Mouse (Mus musculus): Measurements from ENCODE around the gene Ttll5. TPM values are rescaled to one million over a fixed set of nuclear protein-coding genes. Genes with fewer than 3 reads are reported as not detected.

Gene Ttll5
- total and polyA plus RNA-seq, 3 experiments: 12.5 to 27.4 (median 26.1) TPM

DNA sequence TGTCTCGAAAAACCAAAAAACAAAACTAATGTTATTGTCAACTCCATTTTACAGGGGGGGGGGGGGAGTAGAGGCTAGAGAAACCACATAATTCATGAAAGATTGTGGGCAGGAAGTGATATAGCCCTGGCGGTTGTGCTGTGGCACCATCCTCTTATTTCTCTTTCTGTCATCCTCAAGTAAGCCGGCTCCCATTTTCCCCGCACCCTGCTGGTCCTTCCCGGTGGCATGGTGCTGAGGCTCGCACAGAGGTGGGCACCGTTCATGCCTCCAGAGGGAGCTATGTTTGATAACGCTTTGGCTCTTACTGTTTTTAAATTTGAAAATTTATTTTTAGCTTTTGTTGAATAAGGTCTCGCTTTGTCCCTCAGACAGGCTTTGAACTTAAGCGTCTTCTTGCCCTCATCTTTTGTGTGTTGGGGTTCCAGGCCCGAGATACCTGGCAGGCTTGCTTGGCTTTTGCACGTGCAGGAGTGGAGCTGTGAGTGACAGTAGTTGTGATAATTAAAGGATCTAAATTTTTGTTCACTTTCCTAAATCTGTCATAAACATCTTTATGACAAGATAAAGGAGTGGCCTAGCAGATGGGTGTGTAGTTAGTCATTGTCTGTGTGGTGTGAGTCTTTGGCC lies 15.0 kb downstream of the Ttll5 start:
- DNase-seq: no peak

DNA sequence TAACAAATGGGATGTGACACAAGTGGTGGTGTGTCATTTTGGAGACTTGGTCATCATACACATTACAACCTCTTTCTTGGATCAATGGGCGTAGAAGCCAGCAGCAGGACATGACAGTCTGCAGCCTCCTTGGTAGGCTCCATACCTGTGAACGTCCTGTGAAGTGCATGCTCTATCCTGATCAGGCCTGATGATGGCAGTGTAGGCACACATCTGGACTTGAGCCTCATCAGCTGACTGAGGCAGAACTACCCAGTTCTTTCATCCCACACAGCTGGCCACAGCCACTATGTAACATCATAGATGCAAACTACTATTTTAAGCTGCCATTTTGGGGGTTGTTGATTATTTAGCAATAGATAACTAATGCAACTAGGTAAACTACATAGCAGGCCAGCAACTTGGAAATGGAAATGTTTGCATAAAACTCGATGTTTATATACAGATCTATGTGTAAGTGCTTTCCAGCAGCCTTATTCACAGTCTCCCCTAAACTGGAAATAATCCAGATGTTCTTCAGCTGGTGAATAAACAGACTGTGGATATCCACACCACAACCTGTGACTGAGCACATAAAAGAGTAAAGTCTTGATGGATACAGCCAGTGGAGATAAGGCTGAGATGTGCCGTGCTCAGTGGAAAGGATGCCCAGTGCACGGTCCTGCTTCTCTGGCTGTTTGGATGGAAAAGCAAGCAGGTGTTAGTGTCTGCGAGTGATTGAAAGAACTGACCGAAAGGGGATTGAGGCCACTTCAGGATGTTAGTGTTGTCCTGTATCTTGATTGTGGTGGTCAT lies 23.9 kb downstream of the Ttll5 start:
- DNase-seq: peak; percentile 39

DNA sequence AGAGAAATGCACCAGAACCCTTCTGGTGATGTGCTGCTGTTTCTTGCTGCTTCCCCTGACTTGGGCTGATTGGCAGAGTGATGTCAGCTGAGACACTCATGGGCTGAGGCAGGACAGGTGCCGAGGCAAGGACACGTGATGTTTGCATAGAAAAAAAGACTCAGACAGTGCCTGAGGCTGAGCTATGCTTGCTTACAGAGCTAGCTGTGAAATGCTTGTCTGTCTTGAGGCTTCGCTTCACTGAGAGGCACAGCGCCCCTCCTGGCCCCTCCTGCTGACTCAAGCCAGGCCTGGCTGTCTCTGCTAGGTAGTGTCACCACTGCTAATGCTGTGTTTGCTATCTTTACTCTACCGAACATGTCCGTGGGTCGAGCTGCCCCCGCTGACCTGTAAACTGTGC lies 26.2 kb downstream of the Ttll5 start:
- no peak for DNase-seq

DNA sequence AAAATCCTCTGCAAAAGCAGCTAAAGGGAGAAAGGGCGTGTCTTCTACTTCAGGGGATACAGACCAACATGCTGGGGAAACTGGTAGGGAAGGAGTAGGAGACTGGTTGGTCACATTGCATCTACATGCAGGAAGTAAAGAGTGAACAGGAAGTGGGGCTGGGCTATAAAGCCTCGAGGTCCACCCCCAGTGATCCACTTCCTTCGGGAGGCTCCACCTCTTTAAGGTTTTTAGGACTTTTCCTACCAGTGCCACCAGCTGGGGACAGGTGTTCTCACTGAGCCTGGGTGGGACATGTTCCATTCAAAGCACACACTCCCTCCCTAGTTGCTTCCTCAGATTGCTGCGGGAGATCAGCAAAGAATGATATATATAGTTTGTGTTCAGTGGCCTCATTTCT lies 29.4 kb downstream of the Ttll5 start:
- DNase-seq: no peak

DNA sequence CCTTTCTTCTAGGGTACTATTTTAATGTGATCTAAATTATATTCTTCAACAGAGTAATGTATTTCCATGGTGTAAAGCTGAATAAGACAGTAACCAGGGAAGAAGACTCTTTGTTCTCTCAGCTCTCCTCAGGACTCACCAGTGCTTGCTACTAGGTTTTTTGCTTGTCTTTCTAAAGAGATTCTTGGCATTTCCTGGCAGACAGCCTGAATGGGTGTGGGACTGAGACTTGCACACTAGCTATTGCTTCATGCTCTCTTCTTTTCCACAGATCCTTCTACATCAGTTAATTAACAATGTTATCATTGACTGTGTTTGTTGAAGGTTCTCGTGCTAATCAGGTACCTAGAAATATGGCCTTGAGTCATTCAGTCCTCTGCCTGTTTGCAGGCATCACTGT lies 29.8 kb downstream of the Ttll5 start:
- no peak for DNase-seq

DNA sequence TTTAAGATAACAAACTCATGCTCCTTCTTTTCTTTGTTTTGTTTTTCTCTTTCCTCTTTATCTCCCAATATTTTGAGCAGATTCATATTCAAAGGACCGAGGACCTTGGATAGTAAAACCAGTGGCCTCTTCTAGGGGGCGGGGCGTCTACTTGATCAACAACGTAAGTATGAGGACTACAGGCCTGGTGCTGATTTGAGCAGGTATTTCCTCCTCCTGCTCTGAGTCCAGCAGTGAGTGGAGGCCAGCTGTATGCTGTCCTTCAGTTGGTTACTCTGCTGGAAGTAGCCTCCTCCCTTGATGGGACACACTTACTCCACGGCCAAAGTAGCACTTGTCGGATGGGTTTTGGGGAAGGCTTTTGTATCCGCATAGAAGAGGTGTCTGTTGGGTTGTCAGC lies 32.8 kb downstream of the Ttll5 start:
- no peak for DNase-seq

DNA sequence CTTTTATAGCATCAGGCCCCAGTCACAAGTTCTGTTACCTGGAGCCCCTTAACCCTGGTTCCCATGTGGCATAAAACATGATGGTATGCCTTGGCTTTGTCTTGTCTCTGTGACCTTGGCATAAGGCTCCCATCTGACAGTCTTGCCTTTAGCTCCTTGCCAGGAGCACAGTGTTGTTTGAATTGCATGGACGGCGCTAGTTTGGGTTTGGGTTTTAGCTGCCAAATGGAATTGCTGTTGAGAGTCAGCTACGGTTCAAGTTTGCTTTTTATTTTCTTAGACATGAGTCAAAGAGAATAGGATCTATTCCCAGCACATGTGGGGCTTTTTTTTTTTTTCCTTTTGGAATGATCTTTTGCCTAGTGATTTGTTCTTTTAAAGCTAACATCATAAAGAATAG lies 34.7 kb downstream of the Ttll5 start:
- DNase-seq: no peak

DNA sequence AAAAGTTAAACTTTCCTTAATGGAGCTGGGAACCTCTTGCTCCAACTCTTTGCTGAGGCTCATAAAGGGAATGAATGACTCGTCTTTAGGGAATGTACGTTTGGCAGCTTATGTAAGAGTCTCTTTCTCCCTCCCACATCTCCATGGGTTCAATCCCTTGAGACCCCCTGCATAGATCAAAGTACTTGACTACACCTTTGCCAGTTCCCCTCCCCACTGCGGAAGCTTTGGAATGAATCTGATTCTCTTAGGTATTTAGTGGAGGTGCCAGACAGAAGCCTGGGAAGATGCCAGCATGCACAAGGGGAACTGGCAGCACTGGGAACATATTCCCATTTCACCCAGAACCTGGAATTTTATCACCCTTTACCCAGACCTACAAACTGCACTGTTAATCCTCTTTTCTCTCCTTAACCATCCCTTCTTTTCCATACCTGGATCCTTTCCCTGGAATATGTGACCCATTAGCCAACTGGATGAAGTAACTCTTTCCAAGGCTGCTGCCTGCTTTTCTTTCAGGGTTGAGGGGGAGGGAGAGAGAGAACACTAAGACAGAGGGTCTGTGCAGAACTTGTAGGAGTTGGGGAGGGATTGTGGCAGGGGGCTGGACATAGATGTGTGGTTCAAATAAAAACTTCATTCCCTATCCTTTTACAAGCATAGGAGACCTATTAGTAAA lies 35.2 kb downstream of the Ttll5 start:
- peak; percentile 17 for DNase-seq

DNA sequence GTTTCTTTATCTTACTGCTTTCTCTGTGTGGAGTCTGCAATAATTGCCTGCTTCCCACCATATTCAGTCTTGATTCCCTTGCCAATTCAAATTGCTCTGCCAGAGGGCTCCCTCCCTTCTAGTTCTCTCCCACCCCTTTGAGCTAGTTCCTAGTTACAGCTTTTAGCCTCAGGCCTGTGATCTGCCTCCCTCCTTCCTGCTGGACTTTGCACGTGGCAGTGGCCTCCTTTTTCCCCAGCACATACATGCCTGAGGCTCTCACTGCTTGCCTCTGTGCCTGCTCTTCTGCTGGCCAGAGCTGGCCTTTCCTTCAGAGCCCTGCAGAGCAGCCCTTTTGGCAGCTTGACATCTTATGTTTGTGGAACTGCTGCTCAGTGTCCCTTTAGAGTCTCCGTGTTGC lies 38.1 kb downstream of the Ttll5 start:
- DNase-seq: no peak

DNA sequence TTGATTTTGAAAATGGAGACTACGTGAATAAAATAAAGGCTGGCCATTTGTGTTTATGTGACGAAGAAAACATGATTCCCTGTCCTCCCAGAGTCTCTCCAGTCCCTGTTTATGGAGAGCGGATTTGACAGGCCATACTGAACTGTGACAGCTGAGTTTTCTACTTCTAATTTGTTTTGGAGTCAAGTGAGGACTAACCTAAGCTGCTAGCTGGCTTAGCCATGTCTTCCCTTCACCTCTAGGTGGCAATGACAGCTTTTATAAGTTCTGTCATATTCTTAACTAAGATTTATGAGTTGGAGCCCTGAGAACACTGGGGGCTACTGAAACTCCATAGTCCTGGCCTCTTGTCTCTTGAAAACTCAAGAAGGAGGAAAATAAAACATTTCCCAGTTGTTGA lies 41.1 kb downstream of the Ttll5 start:
- DNase-seq: no peak

DNA sequence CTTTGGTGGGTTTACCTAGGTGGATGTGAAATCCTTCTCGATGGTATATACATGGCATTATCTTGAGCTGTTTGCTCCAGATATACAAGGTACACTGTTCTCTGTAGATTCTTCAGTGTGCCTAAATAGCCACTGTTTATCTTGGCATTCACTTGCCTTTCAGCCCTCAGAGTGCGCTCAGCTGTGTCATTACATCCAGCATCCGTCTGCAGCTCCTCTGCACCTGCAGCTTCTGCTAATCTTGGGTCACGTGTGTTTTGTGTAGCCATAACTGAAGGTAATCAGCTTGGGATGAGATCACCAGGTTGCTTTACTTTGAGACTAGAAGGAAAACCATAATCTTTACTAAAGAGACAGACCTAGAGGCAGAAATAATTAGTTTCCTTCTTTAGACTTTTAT lies 42.2 kb downstream of the Ttll5 start:
- DNase-seq: no peak

DNA sequence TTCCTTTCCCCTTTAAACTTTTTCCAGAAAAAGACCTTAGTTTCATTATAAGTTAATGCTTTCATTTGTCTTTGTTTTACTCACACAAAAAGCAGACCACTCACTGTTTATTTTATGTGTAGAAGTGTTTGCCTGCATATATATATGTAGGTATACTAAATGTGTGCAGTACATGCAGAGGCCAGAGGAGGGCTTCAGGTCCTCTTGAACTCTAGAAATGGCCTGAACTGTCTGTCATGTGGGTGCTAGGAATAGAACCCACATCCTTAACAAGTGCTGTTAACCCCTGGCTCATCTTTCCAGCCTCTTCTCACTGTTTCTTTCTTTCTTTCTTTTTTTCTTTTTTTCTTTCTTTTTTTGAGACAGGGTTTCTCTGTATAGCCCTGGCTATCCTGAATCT lies 42.7 kb downstream of the Ttll5 start:
- no peak for DNase-seq

DNA sequence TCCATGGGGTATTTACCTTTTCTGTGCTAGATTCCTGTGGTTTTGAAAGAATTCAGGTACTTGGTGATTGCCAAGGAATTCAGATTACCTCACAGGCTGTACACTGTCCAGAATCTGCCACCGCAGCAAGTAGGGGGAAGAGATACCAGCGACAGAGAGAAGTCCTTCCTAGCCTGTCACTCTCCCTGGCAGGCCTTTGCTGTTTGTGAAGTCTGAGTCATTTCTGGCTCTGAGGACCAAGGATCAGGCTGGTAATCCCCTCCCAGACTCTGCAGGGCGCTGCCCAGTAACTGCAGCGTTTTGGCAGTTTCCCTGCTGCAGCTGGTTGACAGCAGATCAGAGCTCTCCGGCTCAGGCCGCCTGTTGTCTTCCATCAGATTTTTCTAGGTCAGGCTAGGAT lies 45.0 kb downstream of the Ttll5 start:
- peak; percentile 71 for DNase-seq

DNA sequence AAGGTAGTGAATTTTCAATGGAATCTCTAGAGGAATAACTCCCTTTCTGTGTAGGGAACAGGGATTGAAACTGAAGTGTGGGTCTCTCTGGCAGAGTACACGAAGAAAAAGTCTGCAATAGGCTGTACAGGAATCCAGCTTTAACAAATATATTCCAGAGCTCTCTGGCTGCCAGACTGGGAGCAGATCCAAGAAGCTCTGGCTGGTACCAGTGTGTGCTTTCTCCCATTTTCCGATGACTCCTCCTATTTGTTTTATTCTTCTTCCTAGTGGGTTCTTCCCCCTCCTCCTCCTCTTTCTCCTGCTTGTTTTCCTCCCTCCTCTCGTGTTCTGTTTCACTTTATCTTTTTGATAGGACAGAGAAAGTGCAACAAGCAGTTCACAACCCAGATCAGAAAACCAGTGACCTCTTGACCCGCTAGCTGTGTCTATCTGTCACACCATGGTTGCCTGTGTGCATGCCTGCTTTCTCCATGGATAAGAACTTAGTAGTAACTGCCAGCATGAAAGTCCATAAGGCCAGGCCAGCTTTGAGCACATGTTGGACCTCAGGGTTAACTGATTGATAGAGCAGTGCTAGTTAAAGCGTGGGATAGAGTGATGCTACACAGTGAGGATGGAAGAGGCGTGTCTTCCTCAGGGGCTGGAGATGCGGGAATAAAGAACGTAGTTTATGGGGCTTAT lies 55.3 kb downstream of the Ttll5 start:
- no peak for DNase-seq

DNA sequence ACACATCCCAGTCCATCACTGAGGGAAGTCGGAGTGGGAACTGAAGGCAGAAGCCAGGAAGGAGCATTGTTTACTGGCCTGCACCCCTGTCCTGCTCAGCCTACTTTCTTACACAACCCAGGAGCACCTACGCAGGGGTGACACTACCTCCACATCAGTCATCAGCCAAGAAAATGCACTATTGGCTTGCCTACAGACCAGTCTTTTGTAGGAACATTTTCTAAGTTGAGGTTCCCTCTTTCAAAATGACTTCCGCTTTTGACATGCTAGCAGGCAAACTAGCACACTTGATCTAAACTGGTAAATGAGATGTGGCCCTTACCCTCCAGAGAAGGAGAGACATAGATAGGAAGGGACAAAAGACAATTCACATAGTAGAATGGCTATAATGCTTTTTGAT lies 60.6 kb downstream of the Ttll5 start:
- no peak for DNase-seq

DNA sequence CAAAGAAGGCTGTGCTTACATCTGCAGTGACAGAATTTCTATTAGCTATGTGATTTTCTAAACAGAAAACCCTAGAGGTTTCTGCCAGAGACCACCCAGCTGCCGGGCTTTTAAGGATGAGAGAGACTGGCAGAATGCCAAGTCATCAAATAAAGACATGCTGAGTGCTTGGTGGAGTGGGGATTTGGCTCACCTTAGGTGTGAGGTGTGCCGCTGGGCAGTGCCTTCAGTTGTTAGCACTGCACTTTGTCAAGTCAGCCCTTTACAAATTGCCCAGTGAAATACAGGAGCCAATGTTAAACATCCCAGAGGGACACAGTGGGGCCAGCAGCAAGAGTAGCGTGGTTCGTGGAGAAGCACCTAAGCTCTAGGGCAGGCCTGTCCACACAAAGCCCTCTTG lies 65.6 kb downstream of the Ttll5 start:
- DNase-seq: no peak

DNA sequence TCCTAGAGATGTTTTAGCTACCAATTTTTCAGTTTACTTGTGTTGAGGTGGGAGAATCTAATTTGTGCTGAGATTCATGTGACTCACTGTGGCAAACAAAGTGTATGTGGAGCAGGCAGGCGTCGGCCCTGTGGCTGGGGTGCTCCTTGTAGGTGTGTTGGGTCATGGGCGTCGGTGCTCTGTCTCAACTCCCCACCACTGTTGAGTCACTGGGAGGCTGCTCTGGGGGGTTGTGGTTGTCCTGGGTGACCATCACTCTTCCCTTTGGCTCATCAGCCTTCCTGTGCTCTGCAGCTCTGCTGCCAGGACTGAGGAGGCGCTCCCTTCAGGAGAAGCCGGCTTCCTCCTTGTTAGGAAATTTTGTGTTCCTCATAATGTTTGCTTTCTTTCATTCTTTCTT lies 79.5 kb downstream of the Ttll5 start:
- DNase-seq: no peak

DNA sequence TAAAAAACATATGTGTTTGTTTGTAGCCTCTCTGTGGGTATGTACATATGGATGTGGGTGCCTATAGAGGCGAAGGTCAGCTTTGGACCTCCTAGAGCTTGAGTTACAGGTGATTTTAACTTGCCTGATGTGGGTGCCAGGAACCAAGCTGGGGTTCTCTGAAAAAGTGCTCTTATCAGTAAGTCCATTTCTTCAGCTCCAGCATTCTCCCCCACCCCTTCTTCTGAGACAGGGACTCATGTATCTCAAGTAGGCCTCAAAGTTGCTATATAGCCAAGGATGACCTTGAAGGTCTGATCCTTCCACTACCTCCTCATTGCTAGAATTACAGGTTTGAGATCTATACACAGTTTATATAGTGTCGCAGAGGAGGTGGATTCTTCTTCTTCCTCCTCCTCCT lies 81.2 kb downstream of the Ttll5 start:
- DNase-seq: no peak

DNA sequence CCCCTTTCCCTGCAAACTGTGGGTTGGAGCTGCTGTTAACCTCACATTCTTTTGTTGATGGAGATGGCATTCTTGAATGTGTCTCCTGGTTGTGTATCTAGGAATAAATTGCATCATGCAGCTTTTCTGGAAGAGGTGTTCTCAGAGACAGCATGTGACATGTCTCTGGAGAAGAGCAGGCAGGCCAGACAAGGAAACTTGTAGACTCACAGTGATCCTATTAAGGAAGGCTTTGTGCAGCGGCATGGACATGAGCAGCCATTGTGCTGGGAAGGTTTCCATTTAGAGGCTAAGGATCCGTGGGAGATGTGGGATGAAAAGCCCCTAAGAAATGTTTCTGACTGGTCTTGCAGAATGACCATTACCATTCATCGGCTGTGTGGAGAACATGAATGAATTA lies 83.4 kb downstream of the Ttll5 start:
- DNase-seq: no peak

DNA sequence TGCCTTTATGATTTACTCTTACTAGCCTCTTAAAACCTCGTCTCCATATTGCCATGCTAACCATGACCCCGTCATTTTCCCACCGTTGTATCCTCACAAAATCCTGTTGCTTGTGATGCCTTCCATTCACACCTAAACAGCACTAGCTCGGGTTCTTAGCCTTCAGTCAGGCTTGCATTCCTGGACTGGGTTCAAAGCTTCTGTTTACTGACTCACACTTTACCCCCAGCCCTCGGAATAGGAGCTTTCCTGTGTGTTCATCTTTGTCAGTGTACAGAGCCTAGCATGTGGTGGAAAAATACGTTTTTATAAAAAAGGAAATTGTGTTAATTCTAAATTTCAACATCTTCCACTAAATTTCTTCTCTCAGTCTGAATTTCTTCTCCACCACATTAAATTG lies 86.4 kb downstream of the Ttll5 start:
- no peak for DNase-seq

DNA sequence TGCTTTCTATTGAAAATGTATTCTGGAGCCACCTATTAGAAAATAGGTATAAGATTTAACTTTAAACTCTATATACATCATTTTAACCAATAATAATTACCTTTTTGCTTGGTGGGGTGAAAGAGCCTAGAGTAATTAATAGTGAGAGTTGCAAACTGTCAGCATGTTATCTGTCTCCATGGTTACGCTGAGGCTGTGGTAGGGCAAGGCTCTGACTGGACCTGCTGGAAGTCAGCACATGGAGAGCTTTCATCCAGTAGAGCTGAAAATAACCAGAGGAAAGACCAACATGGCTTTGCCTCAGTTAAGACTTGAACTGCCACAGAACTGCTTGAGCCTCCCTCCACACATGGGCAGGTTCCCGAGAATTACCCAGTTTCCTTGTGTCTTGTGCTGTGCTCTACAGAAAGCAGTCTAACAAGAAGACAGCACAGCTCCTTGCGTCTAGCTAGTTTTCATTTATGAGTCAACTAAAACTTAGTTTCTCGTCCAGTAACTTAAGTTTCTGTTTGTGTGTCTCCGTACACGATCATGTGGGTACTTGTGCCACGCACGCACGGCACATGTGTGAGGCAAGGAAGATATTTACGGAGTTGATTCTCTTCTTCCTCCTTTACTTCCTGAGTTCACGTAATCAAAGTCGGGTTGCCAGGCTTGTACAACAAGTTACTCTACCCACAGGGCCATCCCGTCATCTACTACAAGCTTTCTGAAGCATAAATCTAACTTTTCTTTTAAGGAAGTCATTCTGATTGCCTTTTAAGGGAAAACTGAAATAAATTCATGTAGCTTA lies 88.4 kb downstream of the Ttll5 start:
- no peak for DNase-seq

DNA sequence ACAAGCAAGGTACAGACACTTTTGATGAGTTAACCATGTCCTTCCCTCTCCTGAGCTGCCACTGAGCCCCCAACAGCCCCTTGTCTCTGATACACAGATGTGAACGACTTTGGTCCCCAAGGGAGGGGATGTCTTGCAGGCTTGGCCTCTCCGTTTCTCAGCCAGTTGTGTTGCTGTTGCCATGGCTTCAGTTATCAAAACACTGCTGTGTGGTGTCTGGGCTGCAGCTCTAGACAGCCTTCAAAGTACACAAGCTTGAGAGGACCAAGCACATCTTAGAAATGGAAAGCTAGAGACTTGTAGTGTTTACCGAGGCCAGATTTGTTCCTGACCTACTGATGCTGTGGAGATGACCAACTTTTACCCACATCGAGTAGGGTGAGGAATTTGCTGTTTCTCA lies 102.4 kb downstream of the Ttll5 start:
- DNase-seq: no peak
